Mouse (Mus musculus): ENCODE measurements at regions not wholly inside any gene's neighbourhood (a gene's known extent, or its start where the extent isn't known, plus 50 kb on each side); places are given as distances from the start of the nearest gene placed in this dataset.

DNA sequence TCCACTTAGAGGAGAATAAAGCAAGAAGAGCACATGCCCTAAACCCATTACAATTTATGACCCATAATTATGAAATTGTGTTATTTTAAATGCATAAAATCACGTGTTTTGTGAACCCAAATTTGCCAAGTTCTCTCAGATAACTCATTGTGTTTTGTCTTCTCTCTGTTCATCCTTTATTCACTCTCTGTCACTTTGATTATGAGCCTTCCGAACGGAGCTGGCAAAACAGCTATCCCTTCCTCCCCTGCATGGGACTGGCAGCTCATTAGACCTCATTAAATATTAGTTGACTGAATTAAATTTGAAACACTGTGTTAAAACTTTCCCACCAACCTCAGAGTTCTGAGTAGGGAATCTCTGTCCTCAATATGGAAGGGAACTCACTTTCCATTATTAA lies 587.2 kb downstream of the Tmem132b start:
- no peak for TF ChIP-seq EP300 (IDR thresholded peaks at IDR 0.05)
- TF ChIP-seq CTCF (IDR thresholded peaks at IDR 0.05) = no peak
